Mouse (Mus musculus) lung, embryonic 16.5 days (tissue): ENCODE results near the gene Tmem175. TPM values are rescaled to one million over a fixed set of nuclear protein-coding genes. Genes with fewer than 3 reads are reported as not detected.

Experiments
- ATAC-seq: fragments of 200-750 bp; cut with Nextera tagmentation; 2 replicates; pipeline ENCODE4 v1.8.0; 2017; ENCODE audit warnings: low read depth, mild to moderate bottlenecking, moderate library complexity
- H3K27ac ChIP-seq: fragments of 300-500 bp; sonication (generic); 2 replicates; pipeline ENCODE4 v1.5.1; 2014; ENCODE audit warnings: mild to moderate bottlenecking, control low read depth, low read length
- H3K27me3 ChIP-seq: fragments of 300-500 bp; sonication (generic); 2 replicates; pipeline ENCODE4 v1.6.1; 2014; ENCODE audit warnings: low read depth, low read length, mixed read lengths; ENCODE audit not compliant: control insufficient read depth, insufficient read depth
- H3K36me3 ChIP-seq: fragments of 300-500 bp; sonication (generic); 2 replicates; pipeline ENCODE4 v1.6.1; 2014; ENCODE audit warnings: low read length; ENCODE audit not compliant: control insufficient read depth, insufficient read depth
- H3K4me1 ChIP-seq: fragments of 300-500 bp; sonication (generic); replicated peaks from 2 replicates; pipeline ENCODE4 v1.6.1; 2014; ENCODE audit warnings: low read length, mixed read lengths; ENCODE audit not compliant: control insufficient read depth, insufficient read depth
- H3K4me2 ChIP-seq: fragments of 300-500 bp; sonication (generic); 2 replicates; pipeline ENCODE4 v1.6.1; 2014; ENCODE audit warnings: low read depth, low read length, control low read depth
- H3K4me3 ChIP-seq: fragments of 300-500 bp; sonication (generic); 2 replicates; pipeline ENCODE4 v1.5.1; 2014; ENCODE audit warnings: mild to moderate bottlenecking, low read length, control low read depth
- H3K9ac ChIP-seq: fragments of 300-500 bp; sonication (generic); 2 replicates; pipeline ENCODE4 v1.6.1; 2014; ENCODE audit warnings: low read length, control low read depth
- H3K9me3 ChIP-seq: fragments of 300-500 bp; sonication (generic); 2 replicates; pipeline ENCODE4 v1.6.1; 2016; ENCODE audit warnings: low read length; ENCODE audit not compliant: control insufficient read depth
- WGBS: fragments of 180-500 bp; shearing (Covaris S2); extraction: QIAGEN DNeasy Blood & Tissue Kit; methylation state at CpG from one replicate; pipeline ENCODE4 v1.1.7; 2014; 5-methylcytosine and 5-hydroxymethylcytosine counted together
- polyA plus RNA-seq: library from polyadenylated mRNA; unstranded; fragments of >200 nt; fragmentation: Nextera tagmentation; extraction: Ambion mirVana; gene quantifications from 2 replicates; pipeline ENCODE4 v1.2.1, GENCODE M21; 2015

Gene Tmem175
- polyA plus RNA-seq, 1 experiment from 2014 or later = 30.0 TPM

DNA sequence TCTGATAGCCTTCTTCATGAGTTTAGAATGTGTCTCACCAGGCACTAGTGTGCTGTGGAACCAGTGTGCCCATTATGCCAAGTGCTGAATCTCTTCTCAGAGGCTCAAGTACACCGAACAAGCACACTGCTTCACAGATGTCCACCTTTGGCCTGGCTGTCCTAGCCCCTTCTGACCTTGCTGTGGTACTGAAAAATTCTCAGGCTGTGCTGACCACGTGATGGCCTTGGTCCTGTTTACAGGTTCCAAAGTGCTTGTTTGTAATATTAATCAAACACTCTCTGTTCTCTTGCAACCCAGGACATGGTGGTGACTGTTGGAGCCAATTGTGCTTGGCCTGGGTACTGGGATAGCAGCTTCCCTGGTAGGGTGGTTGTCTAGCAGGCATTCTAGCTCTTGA is 45.1 kb downstream of the Tmem175 start:
- peaks cover 18% of the 10 kb centered on the region for H3K4me1 ChIP-seq

GRCm38 (mm10) chr5:108675251-108675816 is 45.8 kb downstream of the Tmem175 start, which contains the start of gene Slc26a1:
TSS of gene Slc26a1 (minus strand) at chr5:108675569.
- Histone ChIP-seq H3K27ac (no peak within 1 kb of the TSS), H3K4me1 (peaks cover 12% of the 10 kb centered on the region), H3K9me3 (no peaks in the 10 kb centered on the region), H3K4me2 (no peak within 1 kb of the TSS), H3K4me3 (no peak within 1 kb of the TSS), H3K36me3 (peaks cover 6% of the 10 kb centered on the region), H3K27me3 (no peaks in the 10 kb centered on the region), H3K9ac (no peak within 1 kb of the TSS)
- no peak for ATAC-seq
- 56% methylated on average over 9 of the region's 9 CpGs for WGBS

More for the DNA sequence above, 45.1 kb downstream of the Tmem175 start:
- no peak overlapping the region for H3K9ac ChIP-seq
- peaks cover 6% of the 10 kb centered on the region for H3K36me3 ChIP-seq
- H3K27ac ChIP-seq = no peak overlapping the region
- no peak for ATAC-seq
- no peaks in the 10 kb centered on the region for H3K9me3 ChIP-seq
- H3K27me3 ChIP-seq = no peaks in the 10 kb centered on the region
- H3K4me3 ChIP-seq = no peak overlapping the region
- 71% methylated on average over 2 of the region's 2 CpGs for WGBS
- no peak overlapping the region for H3K4me2 ChIP-seq

- no peak overlapping the region for H3K27ac ChIP-seq
- 12% methylated on average over 5 of the region's 5 CpGs for WGBS
- peak overlapping the region; percentile 53; the same call in 1 of the 2 replicates for H3K9ac ChIP-seq
- peak overlapping the region; percentile 38 for H3K4me3 ChIP-seq
- peaks cover 12% of the 10 kb centered on the region for H3K4me1 ChIP-seq
- H3K36me3 ChIP-seq = peaks cover 4% of the 10 kb centered on the region; the same call in 1 of the 2 replicates
- H3K9me3 ChIP-seq = no peaks in the 10 kb centered on the region
- H3K27me3 ChIP-seq = no peaks in the 10 kb centered on the region
- peak overlapping the region; percentile 57 for H3K4me2 ChIP-seq
- peak; percentile 44 for ATAC-seq
These were observed 47.4 kb downstream of the Tmem175 start for GRCm38 (mm10) chr5:108676772-108677498.

GRCm38 (mm10) chr5:108677605-108678295 is 48.2 kb downstream of the Tmem175 start:
- Histone ChIP-seq H3K4me3 (peak overlapping the region; percentile 38), H3K4me2 (peak overlapping the region; percentile 57), H3K9me3 (no peaks in the 10 kb centered on the region), H3K9ac (peak overlapping the region; percentile 53), H3K4me1 (peaks cover 12% of the 10 kb centered on the region), H3K27ac (peak overlapping the region; percentile 63), H3K36me3 (peaks cover under 1% of the 10 kb centered on the region; the same call in 1 of the 2 replicates), H3K27me3 (no peaks in the 10 kb centered on the region)
- ATAC-seq = peak; percentile 87
- 3% methylated on average over 25 of the region's 25 CpGs for WGBS

DNA sequence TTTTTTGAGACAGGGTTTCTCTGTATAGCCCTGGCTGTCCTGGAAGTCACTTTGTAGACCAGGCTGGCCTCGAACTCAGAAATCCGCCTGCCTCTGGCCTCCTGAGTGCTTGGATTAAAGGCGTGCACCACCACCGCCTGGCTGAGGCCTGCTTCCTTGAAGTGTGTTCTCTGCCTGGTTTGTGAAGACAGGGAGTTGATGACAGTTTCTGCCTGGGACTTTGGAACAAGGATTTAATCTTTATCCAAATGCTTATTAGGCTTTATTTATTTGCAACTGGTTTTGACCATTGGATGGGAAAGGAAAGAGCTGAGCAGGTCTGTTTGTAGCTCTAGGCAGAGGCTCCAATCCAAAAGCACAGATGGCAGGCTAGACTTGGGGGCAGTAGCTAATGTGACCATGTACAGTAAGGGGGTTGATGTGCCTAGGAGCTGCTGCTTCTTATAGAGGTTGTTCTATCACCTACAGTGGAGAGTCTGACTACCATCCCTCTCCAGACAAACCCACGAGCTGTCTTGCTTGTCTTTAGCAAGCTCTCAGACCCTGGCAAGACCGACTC is 48.8 kb downstream of the Tmem175 start:
- H3K9me3 ChIP-seq = no peaks in the 10 kb centered on the region
- H3K4me2 ChIP-seq = no peak overlapping the region
- H3K4me1 ChIP-seq = peaks cover 12% of the 10 kb centered on the region
- 80% methylated on average over 6 of the region's 6 CpGs for WGBS
- no peak for ATAC-seq
- no peaks in the 10 kb centered on the region for H3K36me3 ChIP-seq
- H3K4me3 ChIP-seq = no peak overlapping the region
- H3K9ac ChIP-seq = no peak overlapping the region
- no peaks in the 10 kb centered on the region for H3K27me3 ChIP-seq
- no peak overlapping the region for H3K27ac ChIP-seq

GRCm38 (mm10) chr5:108679909-108680308 is 50.3 kb downstream of the Tmem175 start:
- WGBS = 52% methylated on average over 3 of the region's 3 CpGs
- no peaks in the 10 kb centered on the region for H3K27me3 ChIP-seq
- no peaks in the 10 kb centered on the region for H3K9me3 ChIP-seq
- peaks cover 12% of the 10 kb centered on the region for H3K4me1 ChIP-seq
- H3K4me2 ChIP-seq = no peak overlapping the region
- H3K4me3 ChIP-seq = no peak overlapping the region
- no peak overlapping the region for H3K9ac ChIP-seq
- no peak for ATAC-seq
- H3K27ac ChIP-seq = no peak overlapping the region
- H3K36me3 ChIP-seq = no peaks in the 10 kb centered on the region

DNA sequence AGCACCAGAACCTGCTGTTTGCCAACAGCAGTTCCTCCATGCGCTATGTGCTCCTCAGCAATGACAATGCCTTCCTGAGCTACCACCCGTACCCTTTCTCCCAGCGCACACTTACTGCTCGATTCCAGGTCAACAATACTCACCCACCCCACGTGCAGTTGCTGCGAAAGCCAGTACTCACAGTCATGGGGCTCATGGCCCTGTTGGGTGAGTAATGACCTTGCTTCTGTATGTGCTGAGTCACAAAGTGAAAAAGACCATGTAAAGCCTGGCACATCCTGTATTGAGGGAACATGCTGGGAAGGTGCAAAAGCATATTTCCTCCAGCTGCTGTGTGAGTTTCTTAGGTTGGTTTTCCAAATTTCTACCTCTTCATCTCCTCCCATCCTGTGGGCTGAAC is 51.3 kb downstream of the Tmem175 start:
- H3K36me3 ChIP-seq = no peaks in the 10 kb centered on the region
- H3K4me2 ChIP-seq = no peak overlapping the region
- no peak for ATAC-seq
- H3K27ac ChIP-seq = no peak overlapping the region
- H3K9me3 ChIP-seq = no peaks in the 10 kb centered on the region
- H3K4me3 ChIP-seq = no peak overlapping the region
- H3K9ac ChIP-seq = no peak overlapping the region
- WGBS = 92% methylated on average over 6 of the region's 6 CpGs
- H3K4me1 ChIP-seq = peaks cover 12% of the 10 kb centered on the region
- no peaks in the 10 kb centered on the region for H3K27me3 ChIP-seq

DNA sequence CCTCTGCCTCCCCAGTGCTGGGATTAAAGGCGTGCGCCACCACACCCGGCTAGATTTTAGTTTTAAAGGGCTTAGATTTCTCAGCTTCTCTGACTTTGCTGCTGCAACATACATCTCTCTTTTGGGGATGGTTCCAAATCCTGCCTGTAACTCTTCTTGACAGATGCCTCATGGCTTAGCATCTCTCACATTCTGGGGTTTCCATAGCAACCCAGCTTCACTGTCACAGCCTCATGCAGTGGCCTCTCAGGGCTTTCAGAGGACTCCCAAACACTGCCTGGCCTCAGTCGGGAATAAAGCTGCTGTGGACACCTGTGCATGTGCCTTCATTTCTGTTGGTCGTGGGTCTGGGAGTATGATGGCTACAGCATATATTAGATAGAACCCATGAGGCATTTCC is 59.5 kb downstream of the Tmem175 start:
- 74% methylated on average over 5 of the region's 5 CpGs for WGBS
- no peak for ATAC-seq
- no peak overlapping the region for H3K27ac ChIP-seq
- H3K4me2 ChIP-seq = no peak overlapping the region
- no peaks in the 10 kb centered on the region for H3K9me3 ChIP-seq
- no peaks in the 10 kb centered on the region for H3K27me3 ChIP-seq
- peaks cover 11% of the 10 kb centered on the region for H3K4me1 ChIP-seq
- no peak overlapping the region for H3K4me3 ChIP-seq
- H3K9ac ChIP-seq = no peak overlapping the region
- no peaks in the 10 kb centered on the region for H3K36me3 ChIP-seq

DNA sequence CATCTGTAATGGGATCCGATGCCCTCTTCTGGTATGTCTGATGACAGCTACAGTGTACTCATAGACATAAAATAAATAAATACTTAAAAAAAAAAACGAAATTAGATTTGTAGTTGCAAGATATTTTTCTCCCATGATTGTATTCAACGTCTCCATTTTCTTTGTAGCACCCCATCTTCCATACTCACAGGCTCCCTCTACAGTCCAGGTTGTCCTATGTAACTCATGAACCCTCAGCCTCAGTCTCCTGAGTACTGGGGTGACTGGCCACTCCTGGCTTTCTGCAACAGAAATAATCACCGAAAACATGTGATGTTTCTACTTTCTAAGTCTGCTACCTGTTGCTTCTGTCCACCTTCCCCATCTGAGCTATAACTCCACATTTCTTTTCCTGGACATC is 61.6 kb downstream of the Tmem175 start:
- peaks cover 17% of the 10 kb centered on the region for H3K4me1 ChIP-seq
- no peak overlapping the region for H3K4me3 ChIP-seq
- 70% methylated on average over 4 of the region's 4 CpGs for WGBS

More for the DNA sequence above, 61.6 kb downstream of the Tmem175 start:
- H3K36me3 ChIP-seq = no peaks in the 10 kb centered on the region
- ATAC-seq = no peak
- no peak overlapping the region for H3K27ac ChIP-seq
- H3K9ac ChIP-seq = no peak overlapping the region
- H3K4me2 ChIP-seq = no peak overlapping the region
- no peaks in the 10 kb centered on the region for H3K9me3 ChIP-seq
- H3K27me3 ChIP-seq = no peaks in the 10 kb centered on the region
